Mouse (Mus musculus): ENCODE data around the gene Tbc1d22b. TPM values are rescaled to one million over a fixed set of nuclear protein-coding genes. Genes with fewer than 3 reads are reported as not detected.
"Not testable (repeated sequence)": the region's sequence is repeated elsewhere in the genome, so short reads cannot be mapped to it uniquely, and the experiment has no call there.

Tbc1d22b gene
- polyA plus RNA-seq, 1 experiment from 2014 or later, result 10.3 TPM

DNA sequence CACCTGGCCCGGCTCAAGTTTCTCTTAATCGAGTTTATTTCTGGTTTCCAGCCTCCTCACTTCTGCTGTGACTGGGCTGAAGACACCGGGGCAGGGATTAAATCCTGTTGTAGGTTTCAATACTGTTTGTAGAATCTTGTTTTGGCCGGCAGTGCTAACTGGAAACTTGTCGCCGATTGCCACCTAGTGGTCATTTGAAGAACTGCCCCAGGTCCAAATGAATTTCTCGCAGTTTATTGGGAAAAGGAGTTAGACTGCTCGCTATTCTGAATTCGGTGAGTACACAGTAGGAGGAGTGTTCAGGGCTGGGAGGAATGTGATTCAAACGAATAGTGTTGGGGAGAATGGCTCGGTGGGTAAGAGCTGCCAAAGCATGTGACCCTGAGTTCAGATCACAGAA, 35.1 kb upstream of the Tbc1d22b start:
- Histone ChIP-seq H3K36me3 (no peaks in the 10 kb centered on the region), H3K4me1 (0 out of 2 replicates have a peak, but pooled peaks cover 6% of the 10 kb centered on the region), H3K27ac (replicated peaks) (no peak overlapping the region), H3K4me3 (no peak overlapping the region), H3K27me3 (replicated peaks) (no peaks in the 10 kb centered on the region), H3K9ac (no peak overlapping the region), H3K4me2 (no peak overlapping the region), H3K9me3 (no peaks in the 10 kb centered on the region)
- WGBS, result 2% methylated on average over 11 of the region's 11 CpGs
- ATAC-seq (ENCODE audit: extremely low read depth, insufficient number of reproducible peaks, low FRiP score, low TSS enrichment), result no peak

- H3K36me3 ChIP-seq; H3K27me3 ChIP-seq (replicated peaks); ATAC-seq (ENCODE audit: extremely low read depth, insufficient number of reproducible peaks, low FRiP score, low TSS enrichment); H3K9me3 ChIP-seq; H3K4me3 ChIP-seq; H3K27ac ChIP-seq (replicated peaks); H3K4me1 ChIP-seq; H3K9ac ChIP-seq; H3K4me2 ChIP-seq: not testable (repeated sequence)
- WGBS, result 83% methylated on average over 5 of the region's 5 CpGs
These were observed 30.9 kb upstream of the Tbc1d22b start for GRCm38 (mm10) chr17:29518665-29519064.

- Histone ChIP-seq H3K9ac (no peak overlapping the region), H3K4me2 (no peak overlapping the region), H3K27me3 (replicated peaks) (no peaks in the 10 kb centered on the region), H3K9me3 (no peaks in the 10 kb centered on the region), H3K4me3 (no peak overlapping the region), H3K36me3 (no peaks in the 10 kb centered on the region), H3K27ac (replicated peaks) (no peak overlapping the region), H3K4me1 (no peaks in the 10 kb centered on the region)
- 66% methylated on average over 8 of the region's 8 CpGs for WGBS
- ATAC-seq (ENCODE audit: extremely low read depth, insufficient number of reproducible peaks, low FRiP score, low TSS enrichment), result no peak
These were observed 29.9 kb upstream of the Tbc1d22b start for GRCm38 (mm10) chr17:29519731-29520130.

DNA sequence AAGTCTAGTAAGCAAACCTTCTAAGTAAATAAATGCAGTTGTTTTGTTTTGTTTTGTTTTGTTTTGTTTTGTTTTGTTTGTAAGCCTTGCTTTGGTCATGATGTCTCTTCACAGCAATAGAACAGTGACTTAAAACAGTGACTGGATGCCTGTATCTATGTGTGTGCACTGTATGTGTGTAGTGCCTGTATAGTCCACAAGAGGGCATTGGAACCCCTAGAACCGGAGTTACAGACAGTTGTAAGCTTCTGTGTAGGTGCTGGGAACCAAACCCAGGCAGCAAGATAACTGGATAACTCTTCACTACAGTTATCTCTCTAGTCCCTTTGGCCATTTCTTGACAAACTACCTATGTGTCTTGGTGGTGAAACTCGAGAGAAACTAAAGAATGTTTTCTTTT, 24.0 kb upstream of the Tbc1d22b start:
- no peak overlapping the region for H3K27ac ChIP-seq (replicated peaks)
- no peak overlapping the region for H3K4me3 ChIP-seq
- peaks cover 10% of the 10 kb centered on the region for H3K9me3 ChIP-seq
- WGBS, result 66% methylated on average over 2 of the region's 2 CpGs
- H3K9ac ChIP-seq, result no peak overlapping the region
- ATAC-seq (ENCODE audit: extremely low read depth, insufficient number of reproducible peaks, low FRiP score, low TSS enrichment), result no peak
- H3K4me1 ChIP-seq, result no peaks in the 10 kb centered on the region
- no peaks in the 10 kb centered on the region for H3K36me3 ChIP-seq
- H3K4me2 ChIP-seq, result no peak overlapping the region
- H3K27me3 ChIP-seq (replicated peaks), result no peaks in the 10 kb centered on the region

- H3K9ac ChIP-seq, result no peak overlapping the region
- H3K9me3 ChIP-seq, result peaks cover 10% of the 10 kb centered on the region
- H3K36me3 ChIP-seq, result no peaks in the 10 kb centered on the region
- WGBS, result 78% methylated on average over 8 of the region's 8 CpGs
- H3K27ac ChIP-seq (replicated peaks), result no peak overlapping the region
- no peak overlapping the region for H3K4me2 ChIP-seq
- H3K4me1 ChIP-seq, result peaks cover 9% of the 10 kb centered on the region
- H3K27me3 ChIP-seq (replicated peaks), result no peaks in the 10 kb centered on the region
- no peak overlapping the region for H3K4me3 ChIP-seq
- ATAC-seq (ENCODE audit: extremely low read depth, insufficient number of reproducible peaks, low FRiP score, low TSS enrichment), result no peak
These were observed 20.9 kb upstream of the Tbc1d22b start for GRCm38 (mm10) chr17:29528568-29529187.

- peaks cover 7% of the 10 kb centered on the region for H3K9me3 ChIP-seq
- no peak overlapping the region for H3K4me2 ChIP-seq
- peaks cover 9% of the 10 kb centered on the region for H3K4me1 ChIP-seq
- H3K27me3 ChIP-seq (replicated peaks), result no peaks in the 10 kb centered on the region
- WGBS, result 74% methylated on average over 6 of the region's 6 CpGs
- no peaks in the 10 kb centered on the region for H3K36me3 ChIP-seq
- H3K27ac ChIP-seq (replicated peaks), result no peak overlapping the region
- no peak overlapping the region for H3K9ac ChIP-seq
- no peak overlapping the region for H3K4me3 ChIP-seq
- ATAC-seq (ENCODE audit: extremely low read depth, insufficient number of reproducible peaks, low FRiP score, low TSS enrichment), result no peak
These were observed 19.1 kb upstream of the Tbc1d22b start for GRCm38 (mm10) chr17:29530508-29530907.

DNA sequence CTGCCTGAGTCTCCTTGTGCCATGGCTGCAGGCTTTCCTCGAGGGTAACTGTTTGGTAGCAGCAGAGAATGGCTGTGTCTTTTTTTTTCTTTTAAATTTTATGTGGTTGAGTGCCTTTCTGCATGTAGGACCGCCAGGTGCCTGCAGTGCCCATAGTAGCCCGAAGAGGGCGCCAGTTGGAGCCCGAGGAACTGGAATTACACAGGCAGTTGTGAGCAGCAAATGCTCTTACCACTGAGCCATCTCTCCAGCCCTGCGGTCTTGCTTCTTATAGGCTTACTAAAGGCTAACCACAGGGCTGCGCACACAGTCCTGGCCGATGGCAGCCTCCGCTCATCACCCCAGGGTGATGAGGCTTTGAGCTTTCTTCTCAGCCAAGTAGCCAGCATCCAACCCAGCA, 18.3 kb upstream of the Tbc1d22b start:
- no peak overlapping the region for H3K4me2 ChIP-seq
- WGBS, result 69% methylated on average over 9 of the region's 9 CpGs
- ATAC-seq (ENCODE audit: extremely low read depth, insufficient number of reproducible peaks, low FRiP score, low TSS enrichment), result no peak
- no peaks in the 10 kb centered on the region for H3K27me3 ChIP-seq (replicated peaks)
- H3K9ac ChIP-seq, result no peak overlapping the region
- peaks cover 9% of the 10 kb centered on the region for H3K4me1 ChIP-seq
- no peak overlapping the region for H3K27ac ChIP-seq (replicated peaks)
- no peak overlapping the region for H3K4me3 ChIP-seq
- H3K9me3 ChIP-seq, result no peaks in the 10 kb centered on the region
- H3K36me3 ChIP-seq, result no peaks in the 10 kb centered on the region

DNA sequence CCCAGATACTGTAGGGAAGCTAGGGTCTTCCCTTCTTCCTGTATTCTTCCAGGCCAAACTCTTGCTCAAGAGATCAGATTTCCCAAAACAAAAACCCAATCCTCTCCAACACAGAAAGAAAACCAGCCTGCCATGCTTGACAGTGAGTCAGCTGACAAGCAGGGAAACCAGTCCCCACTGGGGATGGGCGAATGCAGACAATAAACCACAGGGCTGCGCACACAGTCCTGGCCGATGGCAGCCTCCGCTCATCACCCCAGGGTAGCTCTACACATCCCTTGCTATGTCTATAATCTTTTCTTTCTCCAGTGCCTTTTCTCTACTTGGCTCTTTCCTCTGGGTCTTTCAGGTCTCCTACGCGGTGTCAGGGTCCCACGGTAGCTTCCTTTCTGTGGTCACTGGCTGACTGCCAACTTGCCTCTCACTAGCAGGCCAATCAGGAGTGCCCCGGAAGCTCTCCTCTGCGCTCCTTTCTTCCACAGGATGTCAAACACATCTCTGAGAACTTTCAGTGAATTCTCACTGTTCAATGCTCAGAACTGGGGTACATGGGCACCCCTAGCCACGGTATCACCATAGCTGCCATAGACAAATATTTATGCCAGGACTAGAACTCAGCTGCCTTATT, 17.7 kb upstream of the Tbc1d22b start:
- Histone ChIP-seq H3K4me2 (no peak overlapping the region), H3K9me3 (no peaks in the 10 kb centered on the region), H3K9ac (no peak overlapping the region), H3K4me1 (peaks cover 9% of the 10 kb centered on the region), H3K27ac (replicated peaks) (0 out of 2 replicates have a peak overlapping the region, but pooled peaks have one; percentile 8), H3K27me3 (replicated peaks) (no peaks in the 10 kb centered on the region), H3K4me3 (no peak overlapping the region), H3K36me3 (no peaks in the 10 kb centered on the region)
- WGBS, result 56% methylated on average over 10 of the region's 10 CpGs
- ATAC-seq (ENCODE audit: extremely low read depth, insufficient number of reproducible peaks, low FRiP score, low TSS enrichment), result no peak

DNA sequence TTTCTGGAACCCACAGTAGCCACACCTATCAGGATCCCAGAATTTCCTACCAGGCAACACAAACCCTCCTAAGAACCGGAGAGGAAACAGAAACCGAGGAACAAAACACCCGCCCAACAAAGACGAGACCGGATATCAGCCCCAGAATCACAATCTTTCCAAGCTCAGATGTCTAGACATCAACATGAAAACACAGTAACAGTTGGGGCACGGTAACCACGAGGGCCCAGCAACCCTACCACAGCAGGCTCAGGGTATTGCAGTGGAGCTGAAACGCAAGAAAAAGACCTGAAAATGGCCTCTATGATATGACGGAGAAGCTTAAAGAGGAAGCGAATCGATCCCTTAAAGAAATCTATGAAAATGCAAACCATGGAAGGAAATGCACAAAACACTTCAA, 15.7 kb upstream of the Tbc1d22b start:
- Histone ChIP-seq H3K4me1 (peaks cover 9% of the 10 kb centered on the region), H3K27me3 (replicated peaks) (no peaks in the 10 kb centered on the region), H3K27ac (replicated peaks) (no peak overlapping the region), H3K9ac (no peak overlapping the region), H3K4me2 (no peak overlapping the region), H3K36me3 (no peaks in the 10 kb centered on the region), H3K4me3 (no peak overlapping the region), H3K9me3 (no peaks in the 10 kb centered on the region)
- no peak for ATAC-seq (ENCODE audit: extremely low read depth, insufficient number of reproducible peaks, low FRiP score, low TSS enrichment)
- 84% methylated on average over 11 of the region's 11 CpGs for WGBS

DNA sequence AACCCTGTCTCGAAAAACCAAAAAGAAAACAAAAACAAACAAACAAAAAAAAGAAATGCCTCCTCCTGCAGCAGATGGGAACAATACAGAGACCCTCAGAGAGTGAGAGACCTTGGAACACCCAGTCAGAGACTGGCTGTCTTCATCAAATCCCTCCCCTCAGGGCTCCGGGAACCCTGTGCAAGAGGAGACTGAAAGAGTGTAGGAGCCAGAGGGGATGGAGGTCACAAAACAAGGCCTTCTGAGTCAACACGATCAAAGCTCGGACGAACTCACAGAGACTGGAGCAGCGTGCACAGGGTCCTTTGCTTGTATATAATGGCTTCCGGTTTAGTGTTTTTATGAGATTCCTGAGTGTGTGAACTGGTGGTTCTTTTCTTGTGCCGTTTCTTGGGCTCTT, 9.2 kb upstream of the Tbc1d22b start:
- WGBS, result 81% methylated on average over 8 of the region's 8 CpGs
- H3K27me3 ChIP-seq (replicated peaks), result no peaks in the 10 kb centered on the region
- H3K4me2 ChIP-seq, result no peak overlapping the region
- no peaks in the 10 kb centered on the region for H3K36me3 ChIP-seq
- H3K9me3 ChIP-seq, result no peaks in the 10 kb centered on the region
- ATAC-seq (ENCODE audit: extremely low read depth, insufficient number of reproducible peaks, low FRiP score, low TSS enrichment), result no peak
- 0 out of 2 replicates have a peak, but pooled peaks cover 4% of the 10 kb centered on the region for H3K4me1 ChIP-seq
- H3K27ac ChIP-seq (replicated peaks), result 0 out of 2 replicates have a peak overlapping the region, but pooled peaks have one; percentile 48
- no peak overlapping the region for H3K9ac ChIP-seq
- H3K4me3 ChIP-seq, result no peak overlapping the region

- Histone ChIP-seq H3K4me3 (no peak overlapping the region), H3K4me1 (0 out of 2 replicates have a peak, but pooled peaks cover 4% of the 10 kb centered on the region), H3K36me3 (no peaks in the 10 kb centered on the region), H3K27me3 (replicated peaks) (no peaks in the 10 kb centered on the region), H3K9me3 (no peaks in the 10 kb centered on the region), H3K27ac (replicated peaks) (peak overlapping the region; percentile 48; the same call in 1 of the 2 replicates), H3K9ac (no peak overlapping the region), H3K4me2 (no peak overlapping the region)
- ATAC-seq (ENCODE audit: extremely low read depth, insufficient number of reproducible peaks, low FRiP score, low TSS enrichment), result peak; percentile 58; the same call in 1 of the 2 replicates
- whole genome bisulfite sequencing, result 49% methylated on average over 14 of the region's 14 CpGs
These were observed 8.2 kb upstream of the Tbc1d22b start for GRCm38 (mm10) chr17:29541419-29541818.
